Mouse (Mus musculus) testis, adult 2 months (tissue): ENCODE measurements around the gene Aebp2.

Source experiments
- CTCF ChIP-seq: fragments of 200-500 bp; IDR thresholded peaks from 2 replicates; pipeline ENCODE4 v1.5.1; 2012; ENCODE audit warnings: low read depth, mild to moderate bottlenecking, inconsistent platforms, low read length, moderate library complexity; ENCODE audit not compliant: control insufficient read depth, insufficient read depth, insufficient replicate concordance
- POLR2A ChIP-seq: fragments of 200-500 bp; IDR thresholded peaks from 2 replicates; pipeline ENCODE4 v1.6.1; 2012; ENCODE audit warnings: low read depth, mild to moderate bottlenecking, inconsistent platforms, low read length, moderate library complexity; ENCODE audit not compliant: control insufficient read depth

GRCm38 (mm10) chr6:140656991-140657390, 34.5 kb downstream of the Aebp2 start:
- TF ChIP-seq CTCF: no peak
- TF ChIP-seq POLR2A: no peak
